In genomic region chr10:81217964-81218363, GRCm38 (mm10) we compare ENCODE assay signal across 9 mouse cellular contexts. TPM values are rescaled to one million over a fixed set of nuclear protein-coding genes. Genes with fewer than 3 reads are reported as not detected.
DNase-seq lines count a peak whose midpoint lies in the region; ATAC-seq lines count a peak whose summit lies in the region.
"Had no signal": no experiment of that assay in that cellular context is flagged by ENCODE, and none has a peak within 500 bp of the region (broad histone marks: within the 10 kb centered on the region; RNA-seq: fewer than 3 reads in every experiment).

No protein-coding gene starts in this region.

- H3K4me1 ChIP-seq in intestine, embryonic 14.5 days (replicated peaks; ENCODE audit: control insufficient read depth, insufficient read depth, low read length), result no peaks in the 10 kb centered on the region

- H3K9ac ChIP-seq in intestine, embryonic 14.5 days (ENCODE audit: low read length), result no peak overlapping the region

- ATAC-seq in erythroblast, adult 5-6 weeks (replicated peaks; ENCODE audit: low FRiP score, poor library complexity, severe bottlenecking), result peak; percentile 72
- peak; percentile 47; the same call in 1 of the 2 replicates for ATAC-seq in intestine, embryonic 14.5 days (replicated peaks; ENCODE audit: low FRiP score, low TSS enrichment, low read depth)

- DNase-seq in ovary, postnatal 10 days (ENCODE audit: low spot score), result peak; percentile 36
- no peak for DNase-seq in ovary, adult 18-20 months (ENCODE audit: low spot score)
- peak; percentile 64 for DNase-seq in brain, adult 2 months (ENCODE audit: low read depth, low spot score)
- DNase-seq in intestine, embryonic 14.5 days (ENCODE audit: low spot score), result peak; percentile 84
- DNase-seq in lung, adult 18-20 months, result peak; percentile 56 to 75
- DNase-seq in ovary, postnatal 36 days (ENCODE audit: low spot score), result peak; percentile 58
- peak; percentile 45 to 59 for DNase-seq in urinary bladder, postnatal 36 days (ENCODE audit: low spot score in 2 of 2)

- no peak overlapping the region for H3K4me2 ChIP-seq in intestine, embryonic 14.5 days (ENCODE audit: low read length)

- 35% methylated on average over 7 of the region's 7 CpGs for WGBS in intestine, embryonic 14.5 days

- no peak overlapping the region for H3K27ac ChIP-seq in intestine, embryonic 14.5 days (ENCODE audit: low read depth)

- no peaks in the 10 kb centered on the region for H3K36me3 ChIP-seq in intestine, embryonic 14.5 days (ENCODE audit: control insufficient read depth, insufficient read depth, low read length)

- no peaks in the 10 kb centered on the region for H3K9me3 ChIP-seq in intestine, embryonic 14.5 days (ENCODE audit: control insufficient read depth, low read length)

- no peaks in the 10 kb centered on the region for H3K27me3 ChIP-seq in intestine, embryonic 14.5 days (replicated peaks; ENCODE audit: control insufficient read depth, insufficient read depth, low read length)

- H3K4me3 ChIP-seq in intestine, embryonic 14.5 days (ENCODE audit: low read depth, low read length), result no peak overlapping the region
- H3K4me3 ChIP-seq: erythroblast, embryonic 14.5 days had no signal

RNA-seq across cellular contexts. Expression of gene Atcay, which starts 12.7 kb away (rescaled TPM):
- total RNA-seq in erythroblast, adult 5-6 weeks (2015; ENCODE audit: low replicate concordance), result not detected in 2 replicates
- total RNA-seq in erythroblast, adult 5-6 weeks (2017; ENCODE audit: low replicate concordance), result not detected in 2 replicates
- 2.2 and 2.8 TPM in 2 replicates for polyA plus RNA-seq in intestine, embryonic 14.5 days (2014; fragmentation: Nextera tagmentation; extraction: Ambion mirVana)
- polyA plus RNA-seq: erythroblast, embryonic 14.5 days had no signal

RNA-seq across cellular contexts. Expression of gene Zfr2, which starts 15.0 kb away (rescaled TPM):
- not detected in 2 replicates for total RNA-seq in erythroblast, adult 5-6 weeks (2015; ENCODE audit: low replicate concordance)
- not detected in 2 replicates for total RNA-seq in erythroblast, adult 5-6 weeks (2017; ENCODE audit: low replicate concordance)
- 6.9 and 8.1 TPM in 2 replicates for polyA plus RNA-seq in intestine, embryonic 14.5 days (2014; fragmentation: Nextera tagmentation; extraction: Ambion mirVana)
- polyA plus RNA-seq: erythroblast, embryonic 14.5 days had no signal

RNA-seq across cellular contexts. Expression of gene Nmrk2, which starts 16.1 kb away (rescaled TPM):
- not detected in 2 replicates for total RNA-seq in erythroblast, adult 5-6 weeks (2015; ENCODE audit: low replicate concordance)
- not detected in 2 replicates for total RNA-seq in erythroblast, adult 5-6 weeks (2017; ENCODE audit: low replicate concordance)
- polyA plus RNA-seq in intestine, embryonic 14.5 days (2014; fragmentation: Nextera tagmentation; extraction: Ambion mirVana), result 0.22 TPM in 2 replicates
- polyA plus RNA-seq: erythroblast, embryonic 14.5 days had no signal

RNA-seq across cellular contexts. Expression of gene 4930442H23Rik, which starts 34.3 kb away (rescaled TPM):
- not detected in 2 replicates for total RNA-seq in erythroblast, adult 5-6 weeks (2015; ENCODE audit: low replicate concordance)
- total RNA-seq in erythroblast, adult 5-6 weeks (2017; ENCODE audit: low replicate concordance), result not detected in 2 replicates
- not detected in 2 replicates for polyA plus RNA-seq in intestine, embryonic 14.5 days (2014; fragmentation: Nextera tagmentation; extraction: Ambion mirVana)
- polyA plus RNA-seq: erythroblast, embryonic 14.5 days had no signal

RNA-seq across cellular contexts. Expression of gene Matk, which starts 34.8 kb away (rescaled TPM):
- total RNA-seq in erythroblast, adult 5-6 weeks (2015; ENCODE audit: low replicate concordance), result 0.42 and 0.96 TPM in 2 replicates
- total RNA-seq in erythroblast, adult 5-6 weeks (2017; ENCODE audit: low replicate concordance), result 4.3 TPM in 2 replicates
- polyA plus RNA-seq in intestine, embryonic 14.5 days (2014; fragmentation: Nextera tagmentation; extraction: Ambion mirVana), result 2.5 and 4.1 TPM in 2 replicates
